Mouse (Mus musculus) C2C12 (cell line): Measurements from ENCODE around the gene Fxyd5.

Source experiments
- CEBPB ChIP-seq: IDR thresholded peaks from one replicate; pipeline ENCODE4 v1.6.1; 2011; ENCODE audit warnings: low read depth, mild to moderate bottlenecking, control low read depth, moderate library complexity
- CTCF ChIP-seq: IDR thresholded peaks from one replicate; pipeline ENCODE4 v1.5.1; 2011; ENCODE audit not compliant: control insufficient read depth, insufficient read depth, insufficient read length
- FOSL1 ChIP-seq: IDR thresholded peaks from one replicate; pipeline ENCODE4 v1.8.0; 2011; ENCODE audit warnings: mild to moderate bottlenecking, low read length; ENCODE audit not compliant: poor library complexity, insufficient read depth, severe bottlenecking
- MAX ChIP-seq: IDR thresholded peaks from one replicate; pipeline ENCODE4 v1.6.1; 2011; ENCODE audit warnings: mild to moderate bottlenecking, control low read depth
- MYOD1 ChIP-seq: IDR thresholded peaks from one replicate; pipeline ENCODE4 v1.6.1; 2011; ENCODE audit warnings: low read depth; ENCODE audit not compliant: control insufficient read depth, insufficient read length
- MYOG ChIP-seq: IDR thresholded peaks from one replicate; pipeline ENCODE4 v1.6.1; 2011; ENCODE audit not compliant: control insufficient read depth, insufficient read length; ENCODE audit errors: extremely low read depth
- USF1 ChIP-seq: IDR thresholded peaks from one replicate; pipeline ENCODE4 v1.6.1; 2011; ENCODE audit warnings: low read depth, mild to moderate bottlenecking, control low read depth, moderate library complexity

DNA sequence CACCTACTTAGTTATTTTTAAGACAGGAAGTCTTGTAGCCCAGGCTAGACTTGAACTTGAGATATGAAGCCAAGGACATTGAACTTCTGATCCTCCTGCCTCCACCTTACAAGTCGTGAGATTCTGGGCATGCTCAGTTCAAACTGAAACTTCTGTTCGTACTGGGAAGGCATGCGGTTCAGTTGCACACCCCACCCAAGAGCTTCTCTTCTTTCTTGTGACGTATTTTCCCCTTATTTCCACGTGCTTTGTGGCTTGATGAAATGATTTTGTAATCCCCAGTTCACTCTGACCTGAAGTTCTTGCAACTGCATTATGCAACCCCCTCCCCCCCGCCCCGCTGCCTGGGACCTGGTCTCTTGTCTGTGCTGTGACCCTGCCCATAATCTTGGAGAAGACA, 10.6 kb downstream of the Fxyd5 start:
- TF ChIP-seq MAX (no peak), USF1 (no peak), CTCF (no peak), CEBPB (no peak), MYOD1 (no peak), MYOG (no peak), FOSL1 (no peak)
